Mouse (Mus musculus): ENCODE data around the gene Trpm8. TPM values are rescaled to one million over a fixed set of nuclear protein-coding genes. Genes with fewer than 3 reads are reported as not detected.

Gene Trpm8
- polyA plus RNA-seq, 1 experiment from 2014 or later, result not detected

- Histone ChIP-seq H3K9ac (ENCODE audit: low read depth, low read length) (no peak overlapping the region), H3K27me3 (ENCODE audit: insufficient read depth, low read length) (no peaks in the 10 kb centered on the region), H3K4me3 (replicated peaks; ENCODE audit: low read depth, low read length) (no peak overlapping the region), H3K4me2 (ENCODE audit: low read length) (no peak overlapping the region), H3K4me1 (replicated peaks; ENCODE audit: insufficient read depth, low read length) (no peaks in the 10 kb centered on the region), H3K9me3 (replicated peaks; ENCODE audit: low read length) (0 out of 2 replicates have a peak, but pooled peaks cover 12% of the 10 kb centered on the region), H3K36me3 (ENCODE audit: insufficient read depth, low read length) (no peaks in the 10 kb centered on the region), H3K27ac (no peak overlapping the region)
- ATAC-seq (replicated peaks; ENCODE audit: low FRiP score, low read depth) (no peak), DNase-seq (ENCODE audit: low spot score) (no peak)
- peak; percentile 59 for TF ChIP-seq CTCF (IDR thresholded peaks at IDR 0.05; ENCODE audit: low read depth)
- WGBS, result 63% methylated on average over 7 of the region's 7 CpGs
Observed at GRCm38 (mm10) chr1:88284946-88285320, 7.5 kb downstream of the Trpm8 start.

- Histone ChIP-seq H3K4me1 (replicated peaks; ENCODE audit: insufficient read depth, low read length) (no peaks in the 10 kb centered on the region), H3K27ac (no peak overlapping the region), H3K27me3 (ENCODE audit: insufficient read depth, low read length) (no peaks in the 10 kb centered on the region), H3K4me3 (replicated peaks; ENCODE audit: low read depth, low read length) (no peak overlapping the region), H3K9ac (ENCODE audit: low read depth, low read length) (no peak overlapping the region), H3K36me3 (ENCODE audit: insufficient read depth, low read length) (no peaks in the 10 kb centered on the region), H3K4me2 (ENCODE audit: low read length) (no peak overlapping the region), H3K9me3 (replicated peaks; ENCODE audit: low read length) (0 out of 2 replicates have a peak, but pooled peaks cover 17% of the 10 kb centered on the region)
- no peak for ATAC-seq (replicated peaks; ENCODE audit: low FRiP score, low read depth)
- no peak for DNase-seq (ENCODE audit: low spot score)
- WGBS, result 66% methylated on average over 5 of the region's 5 CpGs
- TF ChIP-seq CTCF (IDR thresholded peaks at IDR 0.05; ENCODE audit: low read depth), result no peak
Observed at GRCm38 (mm10) chr1:88285652-88286051, 8.2 kb downstream of the Trpm8 start.

GRCm38 (mm10) chr1:88286136-88286845 is 8.8 kb downstream of the Trpm8 start:
- no peak for TF ChIP-seq CTCF (IDR thresholded peaks at IDR 0.05; ENCODE audit: low read depth)
- H3K4me1 ChIP-seq (replicated peaks; ENCODE audit: insufficient read depth, low read length), result no peaks in the 10 kb centered on the region
- no peak for DNase-seq (ENCODE audit: low spot score)
- 0 out of 2 replicates have a peak, but pooled peaks cover 17% of the 10 kb centered on the region for H3K9me3 ChIP-seq (replicated peaks; ENCODE audit: low read length)
- no peak overlapping the region for H3K9ac ChIP-seq (ENCODE audit: low read depth, low read length)
- H3K27me3 ChIP-seq (ENCODE audit: insufficient read depth, low read length), result no peaks in the 10 kb centered on the region
- no peak for ATAC-seq (replicated peaks; ENCODE audit: low FRiP score, low read depth)
- WGBS, result 82% methylated on average over 15 of the region's 15 CpGs
- no peak overlapping the region for H3K4me3 ChIP-seq (replicated peaks; ENCODE audit: low read depth, low read length)
- no peak overlapping the region for H3K27ac ChIP-seq
- no peaks in the 10 kb centered on the region for H3K36me3 ChIP-seq (ENCODE audit: insufficient read depth, low read length)
- no peak overlapping the region for H3K4me2 ChIP-seq (ENCODE audit: low read length)

- Histone ChIP-seq H3K4me2 (ENCODE audit: low read length) (no peak overlapping the region), H3K36me3 (ENCODE audit: insufficient read depth, low read length) (no peaks in the 10 kb centered on the region), H3K9ac (ENCODE audit: low read depth, low read length) (no peak overlapping the region), H3K4me3 (replicated peaks; ENCODE audit: low read depth, low read length) (no peak overlapping the region), H3K4me1 (replicated peaks; ENCODE audit: insufficient read depth, low read length) (no peaks in the 10 kb centered on the region), H3K27me3 (ENCODE audit: insufficient read depth, low read length) (no peaks in the 10 kb centered on the region), H3K9me3 (replicated peaks; ENCODE audit: low read length) (0 out of 2 replicates have a peak, but pooled peaks cover 22% of the 10 kb centered on the region), H3K27ac (no peak overlapping the region)
- ATAC-seq (replicated peaks; ENCODE audit: low FRiP score, low read depth), result 0 out of 2 replicates have a peak, but pooled peaks have one; percentile 3
- TF ChIP-seq CTCF (IDR thresholded peaks at IDR 0.05; ENCODE audit: low read depth), result no peak
- DNase-seq (ENCODE audit: low spot score), result no peak
- 72% methylated on average over 13 of the region's 13 CpGs for WGBS
Observed at GRCm38 (mm10) chr1:88286887-88287696, 9.6 kb downstream of the Trpm8 start.

- WGBS, result 36% methylated on average over 5 of the region's 5 CpGs
- no peak overlapping the region for H3K4me3 ChIP-seq (replicated peaks; ENCODE audit: low read depth, low read length)
- H3K4me1 ChIP-seq (replicated peaks; ENCODE audit: insufficient read depth, low read length), result no peaks in the 10 kb centered on the region
- no peak overlapping the region for H3K27ac ChIP-seq
- no peak overlapping the region for H3K4me2 ChIP-seq (ENCODE audit: low read length)
- H3K9me3 ChIP-seq (replicated peaks; ENCODE audit: low read length), result 0 out of 2 replicates have a peak, but pooled peaks cover 22% of the 10 kb centered on the region
- DNase-seq (ENCODE audit: low spot score) (peak; percentile 85), ATAC-seq (replicated peaks; ENCODE audit: low FRiP score, low read depth) (no peak)
- H3K9ac ChIP-seq (ENCODE audit: low read depth, low read length), result no peak overlapping the region
- peak; percentile 97 for TF ChIP-seq CTCF (IDR thresholded peaks at IDR 0.05; ENCODE audit: low read depth)
- H3K27me3 ChIP-seq (ENCODE audit: insufficient read depth, low read length), result no peaks in the 10 kb centered on the region
- H3K36me3 ChIP-seq (ENCODE audit: insufficient read depth, low read length), result no peaks in the 10 kb centered on the region
Observed at GRCm38 (mm10) chr1:88287697-88287980, 10.2 kb downstream of the Trpm8 start.

GRCm38 (mm10) chr1:88288056-88288788 is 10.8 kb downstream of the Trpm8 start:
- WGBS, result 38% methylated on average over 3 of the region's 3 CpGs
- no peak for TF ChIP-seq CTCF (IDR thresholded peaks at IDR 0.05; ENCODE audit: low read depth)
- no peak overlapping the region for H3K4me2 ChIP-seq (ENCODE audit: low read length)
- no peak for ATAC-seq (replicated peaks; ENCODE audit: low FRiP score, low read depth)
- H3K4me3 ChIP-seq (replicated peaks; ENCODE audit: low read depth, low read length), result no peak overlapping the region
- H3K36me3 ChIP-seq (ENCODE audit: insufficient read depth, low read length), result no peaks in the 10 kb centered on the region
- H3K27ac ChIP-seq, result no peak overlapping the region
- no peak for DNase-seq (ENCODE audit: low spot score)
- no peak overlapping the region for H3K9ac ChIP-seq (ENCODE audit: low read depth, low read length)
- H3K9me3 ChIP-seq (replicated peaks; ENCODE audit: low read length), result 0 out of 2 replicates have a peak, but pooled peaks cover 22% of the 10 kb centered on the region
- H3K27me3 ChIP-seq (ENCODE audit: insufficient read depth, low read length), result no peaks in the 10 kb centered on the region
- no peaks in the 10 kb centered on the region for H3K4me1 ChIP-seq (replicated peaks; ENCODE audit: insufficient read depth, low read length)

Data from kidney, postnatal 0 days (tissue).